In genomic region chr9:62426531-62426930, GRCm38 (mm10) we compare ENCODE assay signal across 18 mouse cellular contexts.
A peak's percentile ranks its signal among the peaks of the same experiment; 100 is the strongest.
DNase-seq lines count a peak whose midpoint lies in the region; ATAC-seq and TF ChIP-seq lines count a peak whose summit lies in the region.
"Had no signal": no experiment of that assay in that cellular context is flagged by ENCODE, and none has a peak within 500 bp of the region (broad histone marks: within the 10 kb centered on the region; RNA-seq: fewer than 3 reads in every experiment).

No protein-coding gene starts in this region.

- H3K4me3 ChIP-seq in layer of hippocampus, adult 2 months = no peak overlapping the region
- H3K4me3 ChIP-seq in stomach, embryonic 16.5 days (replicated peaks; ENCODE audit: low read length) = no peak overlapping the region
- no peak overlapping the region for H3K4me3 ChIP-seq in stomach, postnatal 0 days (ENCODE audit: low read depth, low read length)
- H3K4me3 ChIP-seq: embryonic facial prominence, embryonic 13.5 days; erythroblast, embryonic 14.5 days; forebrain, embryonic 12.5 days; hindbrain, embryonic 10.5 days; limb, embryonic 13.5 days; liver, embryonic 12.5 days; midbrain, embryonic 12.5 days had no signal

- H3K36me3 ChIP-seq in stomach, embryonic 16.5 days (ENCODE audit: control insufficient read depth, insufficient read depth, low read length) = no peaks in the 10 kb centered on the region
- H3K36me3 ChIP-seq in stomach, postnatal 0 days (ENCODE audit: control insufficient read depth, insufficient read depth, low read length) = no peaks in the 10 kb centered on the region
- H3K36me3 ChIP-seq: liver, embryonic 12.5 days had no signal

- H3K27ac ChIP-seq in layer of hippocampus, adult 2 months = peak overlapping the region; percentile 49; the same call in 1 of the 2 replicates
- H3K27ac ChIP-seq in stomach, embryonic 16.5 days (ENCODE audit: low read length) = no peak overlapping the region
- no peak overlapping the region for H3K27ac ChIP-seq in stomach, postnatal 0 days (replicated peaks)
- H3K27ac ChIP-seq: embryonic facial prominence, embryonic 13.5 days; forebrain, embryonic 12.5 days; hindbrain, embryonic 10.5 days; limb, embryonic 13.5 days; liver, embryonic 12.5 days; midbrain, embryonic 12.5 days had no signal

- no peaks in the 10 kb centered on the region for H3K27me3 ChIP-seq in stomach, embryonic 16.5 days (ENCODE audit: control insufficient read depth, insufficient read depth, low read length)
- no peaks in the 10 kb centered on the region for H3K27me3 ChIP-seq in stomach, postnatal 0 days (ENCODE audit: control insufficient read depth, insufficient read depth, low read length)
- H3K27me3 ChIP-seq: CH12.LX; embryonic facial prominence, embryonic 13.5 days; forebrain, embryonic 12.5 days; limb, embryonic 13.5 days; liver, embryonic 12.5 days; midbrain, embryonic 12.5 days had no signal

- TF ChIP-seq EP300 in stomach, postnatal 0 days (optimal IDR thresholded peaks at IDR 0.05) = no peak

- H3K9ac ChIP-seq in stomach, embryonic 16.5 days (ENCODE audit: low read length) = 0 out of 2 replicates have a peak overlapping the region, but pooled peaks have one; percentile 4
- no peak overlapping the region for H3K9ac ChIP-seq in stomach, postnatal 0 days (ENCODE audit: low read length)
- H3K9ac ChIP-seq: embryonic facial prominence, embryonic 13.5 days; forebrain, embryonic 12.5 days; limb, embryonic 13.5 days; liver, embryonic 12.5 days; midbrain, embryonic 12.5 days had no signal

- no peak overlapping the region for H3K4me2 ChIP-seq in stomach, embryonic 16.5 days (ENCODE audit: low read depth, low read length)
- no peak overlapping the region for H3K4me2 ChIP-seq in stomach, postnatal 0 days (replicated peaks; ENCODE audit: low read depth)
- H3K4me2 ChIP-seq: embryonic facial prominence, embryonic 13.5 days; forebrain, embryonic 12.5 days; heart, embryonic 11.5 days; limb, embryonic 13.5 days; liver, embryonic 12.5 days; midbrain, embryonic 12.5 days had no signal

- no peak for ATAC-seq in stomach, embryonic 16.5 days (ENCODE audit: insufficient read depth, low FRiP score)
- no peak for ATAC-seq in stomach, postnatal 0 days (ENCODE audit: low FRiP score, low TSS enrichment)
- ATAC-seq: hindbrain, embryonic 16.5 days; liver, embryonic 12.5 days had no signal

- 92% methylated on average over 6 of the region's 6 CpGs for WGBS in stomach, embryonic 16.5 days
- WGBS in stomach, postnatal 0 days = 90% methylated on average over 6 of the region's 6 CpGs

- peak; percentile 1 for DNase-seq in gastrocnemius, postnatal 14 days
- DNase-seq in gastrocnemius, adult 18-20 months (ENCODE audit: low spot score) = no peak
- DNase-seq in layer of hippocampus, adult 2 months (ENCODE audit: low spot score in 2 of 2) = peak in 1 of 2 experiments; percentile 7
- DNase-seq in layer of hippocampus, adult 11-12 months (ENCODE audit: low spot score) = no peak
- DNase-seq in stomach, postnatal 0 days (ENCODE audit: low spot score) = no peak
- no peak for DNase-seq in right cerebral cortex, postnatal 14 days
- DNase-seq: B cell, adult 2 months had no signal

- peaks cover 2% of the 10 kb centered on the region for H3K4me1 ChIP-seq in stomach, embryonic 16.5 days (ENCODE audit: control insufficient read depth, insufficient read depth, low read length)
- H3K4me1 ChIP-seq in stomach, postnatal 0 days (replicated peaks; ENCODE audit: control insufficient read depth, insufficient read depth) = no peaks in the 10 kb centered on the region
- H3K4me1 ChIP-seq: limb, embryonic 13.5 days had no signal

- H3K9me3 ChIP-seq in stomach, embryonic 16.5 days (replicated peaks; ENCODE audit: control insufficient read depth, low read length) = no peaks in the 10 kb centered on the region
- H3K9me3 ChIP-seq in stomach, postnatal 0 days (ENCODE audit: control insufficient read depth, low read length) = no peaks in the 10 kb centered on the region
- H3K9me3 ChIP-seq: forebrain, embryonic 12.5 days; hindbrain, embryonic 10.5 days; limb, embryonic 13.5 days; liver, embryonic 12.5 days had no signal

- no peak for TF ChIP-seq CTCF in layer of hippocampus, adult 2 months (conservative IDR thresholded peaks at IDR 0.05)
- TF ChIP-seq CTCF in stomach, postnatal 0 days (IDR thresholded peaks at IDR 0.05; ENCODE audit: low read depth) = no peak

- intact Hi-C loops in gastrocnemius, postnatal 14 days (cut with DNase I; ENCODE audit: low total_unique reads) = no loop called here
